Mouse (Mus musculus) C2C12 (cell line): ENCODE measurements at regions not wholly inside any gene's neighbourhood (a gene's known extent, or its start where the extent isn't known, plus 50 kb on each side); places are given as distances from the start of the nearest gene placed in this dataset.

Source experiments
- CEBPB ChIP-seq: IDR thresholded peaks from one replicate; pipeline ENCODE4 v1.6.1; 2011; ENCODE audit warnings: low read depth, mild to moderate bottlenecking, control low read depth, moderate library complexity
- CTCF ChIP-seq: IDR thresholded peaks from one replicate; pipeline ENCODE4 v1.5.1; 2011; ENCODE audit not compliant: control insufficient read depth, insufficient read depth, insufficient read length
- MYOD1 ChIP-seq: IDR thresholded peaks from one replicate; pipeline ENCODE4 v1.6.1; 2011; ENCODE audit warnings: low read depth; ENCODE audit not compliant: control insufficient read depth, insufficient read length
- MYOG ChIP-seq: IDR thresholded peaks from one replicate; pipeline ENCODE4 v1.6.1; 2011; ENCODE audit not compliant: control insufficient read depth, insufficient read length; ENCODE audit errors: extremely low read depth

DNA sequence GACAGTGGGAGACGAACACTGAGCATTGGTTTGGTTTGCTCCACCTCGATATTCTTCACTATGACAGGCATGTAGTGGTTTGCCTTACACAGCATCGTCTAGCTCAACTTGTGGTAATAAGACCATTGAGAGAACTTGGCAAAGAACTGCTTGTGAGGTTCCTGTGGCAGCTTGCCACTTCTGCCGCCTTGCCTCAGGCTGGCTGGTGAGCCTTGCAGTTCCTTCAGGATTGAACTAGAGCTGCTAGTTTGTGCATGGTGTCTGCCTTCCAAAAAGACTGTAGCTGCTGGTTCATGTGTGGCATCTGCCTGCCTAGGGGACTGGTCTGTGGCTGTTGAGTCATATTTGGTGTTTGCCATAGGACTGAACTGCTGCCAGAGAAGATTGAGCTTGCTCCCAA lies 110.8 kb downstream of the Plxna1 start:
- TF ChIP-seq CTCF, result no peak
- no peak for TF ChIP-seq MYOG
- no peak for TF ChIP-seq MYOD1
- TF ChIP-seq CEBPB, result no peak
